Mouse (Mus musculus) ES-E14 (cell line): ENCODE data around the gene Slfn14. TPM values are rescaled to one million over a fixed set of nuclear protein-coding genes. Genes with fewer than 3 reads are reported as not detected.

Source experiments
- DNase-seq: peaks from one replicate; pipeline ENCODE4 v3.0.0-alpha.2; 2013; ENCODE audit warnings: low read depth, low spot score
- H3K27ac ChIP-seq: 2 replicates; pipeline ENCODE4 v1.5.1; 2012; ENCODE audit warnings: low read depth, mild to moderate bottlenecking, low read length, moderate library complexity, mixed read lengths; ENCODE audit not compliant: poor library complexity, insufficient read depth, severe bottlenecking
- H3K36me3 ChIP-seq: 2 replicates; pipeline ENCODE4 v1.6.1; 2012; ENCODE audit warnings: mild to moderate bottlenecking, low read length, moderate library complexity, mixed read lengths; ENCODE audit not compliant: control insufficient read depth, poor library complexity, insufficient read depth, severe bottlenecking
- H3K4me1 ChIP-seq, 2 experiments: fragments of 150-350 bp in 1 of 2; sonication (generic) in 1 of 2; 2 replicates each; pipeline ENCODE4 v1.6.1; 2012; ENCODE audit warnings: low read length in 2 of 2, mild to moderate bottlenecking in 1 of 2, mixed read lengths in 1 of 2; ENCODE audit not compliant: control insufficient read depth in 2 of 2, insufficient read depth in 2 of 2, poor library complexity in 1 of 2
- H3K4me3 ChIP-seq, 2 experiments: fragments of 150-350 bp in 1 of 2; sonication (generic) in 1 of 2; 2 replicates each; pipeline ENCODE4 v1.5.1; 2012; ENCODE audit warnings: low read length in 2 of 2, low read depth in 1 of 2, mild to moderate bottlenecking in 1 of 2, mixed read lengths in 1 of 2; ENCODE audit not compliant: insufficient read depth in 1 of 2, poor library complexity in 1 of 2, severe bottlenecking in 1 of 2
- H3K9ac ChIP-seq: 2 replicates; pipeline ENCODE4 v1.6.1; 2012; ENCODE audit warnings: low read depth, mild to moderate bottlenecking, low read length, mixed read lengths; ENCODE audit not compliant: poor library complexity, insufficient read depth, severe bottlenecking
- H3K9me3 ChIP-seq: fragments of 150-350 bp; sonication (generic); 2 replicates; pipeline ENCODE4 v1.6.1; 2012; ENCODE audit warnings: low read depth, mild to moderate bottlenecking, low read length; ENCODE audit not compliant: control insufficient read depth, insufficient read depth
- CHD2 ChIP-seq: IDR thresholded peaks from 2 replicates; pipeline ENCODE4 v1.6.1; 2014; ENCODE audit warnings: mild to moderate bottlenecking, low read depth, low read length, inconsistent platforms
- HCFC1 ChIP-seq: IDR thresholded peaks from 2 replicates; pipeline ENCODE4 v1.6.1; 2012; ENCODE audit warnings: low read length, inconsistent platforms, borderline replicate concordance; ENCODE audit not compliant: insufficient read depth
- MAFK ChIP-seq: IDR thresholded peaks from 2 replicates; pipeline ENCODE4 v1.6.1; 2014; ENCODE audit warnings: mild to moderate bottlenecking, low read depth, low read length, inconsistent platforms; ENCODE audit not compliant: insufficient read depth
- ZC3H11A ChIP-seq: IDR thresholded peaks from 2 replicates; pipeline ENCODE4 v1.6.1; 2012; ENCODE audit warnings: low read depth, mild to moderate bottlenecking, inconsistent platforms, low read length, borderline replicate concordance
- ZNF384 ChIP-seq: IDR thresholded peaks from 2 replicates; pipeline ENCODE4 v1.6.1; 2012; ENCODE audit warnings: low read depth, low read length, inconsistent platforms
- in situ Hi-C, 2 experiments: fragments of 600-800 bp; cut with MboI; formaldehyde crosslinking; loops; one replicate each; pipeline ENCODE4 v1.15.1; 2025; ENCODE audit warnings: low sequenced_read_pairs in 2 of 2, inconsistent platforms in 1 of 2; ENCODE audit not compliant: unreplicated experiment in 2 of 2
- total RNA-seq: library from RNA; depleted of rRNA; stranded (reverse); fragments of 300-350 nt; gene quantifications from 2 replicates; pipeline ENCODE4 v1.2.3, GENCODE M21; 2012

Slfn14 gene
- total RNA-seq, 1 experiment, result not detected

- in situ Hi-C loops, result no loop called here
- TF ChIP-seq CHD2 (no peak), ZNF384 (peak; percentile 67), ZC3H11A (no peak), HCFC1 (no peak)
Observed at GRCm38 (mm10) chr11:83291375-83292250, 5.1 kb upstream of the Slfn14 start.

GRCm38 (mm10) chr11:83289633-83290032, 3.1 kb upstream of the Slfn14 start:
- Histone ChIP-seq H3K4me3 (no peak overlapping the region), H3K9ac (no peak overlapping the region), H3K4me1 (peaks cover 2 to 3% of the 10 kb centered on the region in 2 experiments; a peak in 2 of 4 replicates), H3K9me3 (no peaks in the 10 kb centered on the region), H3K36me3 (peaks cover 6% of the 10 kb centered on the region), H3K27ac (no peak overlapping the region)
- TF ChIP-seq HCFC1 (no peak), ZC3H11A (no peak), ZNF384 (no peak), CHD2 (no peak), MAFK (no peak)
- DNase-seq, result no peak
- in situ Hi-C loops, result no loop called here

More at GRCm38 (mm10) chr11:83291375-83292250, 5.1 kb upstream of the Slfn14 start:
- DNase-seq, result peak; percentile 81
- H3K4me1 ChIP-seq, result peaks cover 2 to 3% of the 10 kb centered on the region in 2 experiments; a peak in 2 of 4 replicates
- H3K27ac ChIP-seq, result 0 out of 2 replicates have a peak overlapping the region, but pooled peaks have one; percentile 42
- peak overlapping the region; percentile 93 for H3K9ac ChIP-seq
- no peaks in the 10 kb centered on the region for H3K9me3 ChIP-seq
- H3K4me3 ChIP-seq, result peak overlapping the region; percentile 88 to 89
- H3K36me3 ChIP-seq, result peaks cover 15% of the 10 kb centered on the region

- H3K9ac ChIP-seq, result no peak overlapping the region
- TF ChIP-seq ZNF384 (no peak), MAFK (no peak), HCFC1 (no peak), ZC3H11A (no peak), CHD2 (no peak)
- no peak overlapping the region for H3K4me3 ChIP-seq
- DNase-seq, result no peak
- no peak overlapping the region for H3K27ac ChIP-seq
- peaks cover 2 to 3% of the 10 kb centered on the region in 2 experiments; a peak in 2 of 4 replicates for H3K4me1 ChIP-seq
- H3K9me3 ChIP-seq, result no peaks in the 10 kb centered on the region
- in situ Hi-C loops, result no loop called here
- peaks cover 5% of the 10 kb centered on the region for H3K36me3 ChIP-seq
Observed at GRCm38 (mm10) chr11:83289036-83289435, 2.5 kb upstream of the Slfn14 start.

GRCm38 (mm10) chr11:83285627-83286026, 899 bp downstream of the Slfn14 start:
- Histone ChIP-seq H3K36me3 (no peaks in the 10 kb centered on the region), H3K27ac (no peak overlapping the region), H3K9me3 (no peaks in the 10 kb centered on the region), H3K4me1 (no peaks in the 10 kb centered on the region), H3K4me3 (no peak overlapping the region), H3K9ac (no peak overlapping the region)
- TF ChIP-seq CHD2, result no peak
- TF ChIP-seq ZC3H11A, result no peak
- TF ChIP-seq MAFK, result no peak
- TF ChIP-seq ZNF384, result no peak
- no peak for TF ChIP-seq HCFC1
- in situ Hi-C loops, result no loop called here
- no peak for DNase-seq
